Mouse (Mus musculus): ENCODE measurements around the gene Sf3b1. TPM values are rescaled to one million over a fixed set of nuclear protein-coding genes. Genes with fewer than 3 reads are reported as not detected.
"Not testable (repeated sequence)": the region's sequence is repeated elsewhere in the genome, so short reads cannot be mapped to it uniquely, and the experiment has no call there.

The Sf3b1 gene
- polyA plus RNA-seq, 1 experiment from 2014 or later, result 296 TPM

- 27% methylated on average over 10 of the region's 10 CpGs for WGBS
- Histone ChIP-seq H3K4me3 (peak overlapping the region; percentile 97), H3K27ac (peak overlapping the region; percentile 99), H3K36me3 (replicated peaks) (peaks cover 41% of the 10 kb centered on the region), H3K9me3 (peaks cover 7% of the 10 kb centered on the region; the same call in 1 of the 2 replicates), H3K27me3 (ENCODE audit: poor library complexity, severe bottlenecking) (no peaks in the 10 kb centered on the region), H3K4me1 (peaks cover 17% of the 10 kb centered on the region)
- DNase-seq (ENCODE audit: extremely low spot score, low spot score), result no peak
Measured at GRCm38 (mm10) chr1:55025656-55026430, 1.4 kb downstream of the Sf3b1 start.

GRCm38 (mm10) chr1:55021907-55022306 lies 5.4 kb downstream of the Sf3b1 start:
- peaks cover 11% of the 10 kb centered on the region for H3K4me1 ChIP-seq
- H3K36me3 ChIP-seq (replicated peaks), result peaks cover 73% of the 10 kb centered on the region
- H3K27ac ChIP-seq, result no peak overlapping the region
- H3K9me3 ChIP-seq, result peaks cover 7% of the 10 kb centered on the region; the same call in 1 of the 2 replicates
- no peaks in the 10 kb centered on the region for H3K27me3 ChIP-seq (ENCODE audit: poor library complexity, severe bottlenecking)
- no peak for DNase-seq (ENCODE audit: extremely low spot score, low spot score)
- H3K4me3 ChIP-seq, result no peak overlapping the region

DNA sequence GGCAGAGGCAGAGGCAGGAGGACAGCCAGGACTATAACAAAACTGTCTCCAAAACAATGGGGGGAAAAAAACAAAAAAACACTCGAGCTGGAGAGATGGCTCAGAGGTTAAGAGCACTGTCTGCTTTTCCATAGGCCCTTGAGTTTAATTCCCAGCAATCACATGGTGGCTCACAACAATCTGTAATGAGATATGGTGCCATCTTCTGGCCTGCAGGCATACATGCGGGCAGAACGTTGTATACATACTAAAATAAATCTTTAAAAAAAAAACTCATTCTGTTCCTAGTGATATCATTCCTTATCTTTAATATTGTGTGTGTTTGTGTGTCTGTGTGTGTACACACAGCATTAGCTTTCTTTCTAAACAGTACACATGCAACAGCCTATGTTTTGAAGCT lies 14.8 kb downstream of the Sf3b1 start:
- Histone ChIP-seq H3K27me3 (ENCODE audit: poor library complexity, severe bottlenecking) (no peaks in the 10 kb centered on the region), H3K4me1 (no peaks in the 10 kb centered on the region), H3K4me3 (no peak overlapping the region), H3K27ac (no peak overlapping the region), H3K9me3 (no peaks in the 10 kb centered on the region), H3K36me3 (replicated peaks) (peaks cover 99% of the 10 kb centered on the region)
- DNase-seq (ENCODE audit: extremely low spot score, low spot score), result no peak
- 73% methylated on average over 3 of the region's 3 CpGs for WGBS

GRCm38 (mm10) chr1:55008313-55008712 lies 19.0 kb downstream of the Sf3b1 start:
- not testable (repeated sequence) for H3K4me1 ChIP-seq; DNase-seq (ENCODE audit: extremely low spot score, low spot score); H3K4me3 ChIP-seq; H3K9me3 ChIP-seq; H3K27ac ChIP-seq; H3K27me3 ChIP-seq (ENCODE audit: poor library complexity, severe bottlenecking)
- peaks cover 99% of the 10 kb centered on the region for H3K36me3 ChIP-seq (replicated peaks)
- WGBS, result 93% methylated on average over 2 of the region's 2 CpGs

- Histone ChIP-seq H3K9me3 (no peaks in the 10 kb centered on the region), H3K27me3 (ENCODE audit: poor library complexity, severe bottlenecking) (no peaks in the 10 kb centered on the region), H3K4me1 (no peaks in the 10 kb centered on the region), H3K27ac (no peak overlapping the region), H3K36me3 (replicated peaks) (peaks cover 99% of the 10 kb centered on the region), H3K4me3 (no peak overlapping the region)
- DNase-seq (ENCODE audit: extremely low spot score, low spot score), result no peak
- 93% methylated on average over 5 of the region's 5 CpGs for WGBS
Measured at GRCm38 (mm10) chr1:54993581-54993980, 33.7 kb downstream of the Sf3b1 start.

- Histone ChIP-seq H3K27ac (no peak overlapping the region), H3K4me1 (no peaks in the 10 kb centered on the region), H3K27me3 (ENCODE audit: poor library complexity, severe bottlenecking) (no peaks in the 10 kb centered on the region), H3K4me3 (no peak overlapping the region), H3K9me3 (no peaks in the 10 kb centered on the region), H3K36me3 (replicated peaks) (peaks cover 75% of the 10 kb centered on the region)
- no peak for DNase-seq (ENCODE audit: extremely low spot score, low spot score)
- WGBS, result 96% methylated on average over 5 of the region's 5 CpGs
Measured at GRCm38 (mm10) chr1:54986248-54986647, 41.0 kb downstream of the Sf3b1 start.

- no peak for DNase-seq (ENCODE audit: extremely low spot score, low spot score)
- Histone ChIP-seq H3K9me3 (no peaks in the 10 kb centered on the region), H3K4me3 (no peak overlapping the region), H3K36me3 (replicated peaks) (peaks cover 70% of the 10 kb centered on the region), H3K4me1 (no peaks in the 10 kb centered on the region), H3K27me3 (ENCODE audit: poor library complexity, severe bottlenecking) (no peaks in the 10 kb centered on the region), H3K27ac (no peak overlapping the region)
- 96% methylated on average over 3 of the region's 3 CpGs for WGBS
Measured at GRCm38 (mm10) chr1:54985831-54986230, 41.5 kb downstream of the Sf3b1 start.

GRCm38 (mm10) chr1:54984154-54984553 lies 43.1 kb downstream of the Sf3b1 start:
- no peaks in the 10 kb centered on the region for H3K27me3 ChIP-seq (ENCODE audit: poor library complexity, severe bottlenecking)
- 90% methylated on average over 7 of the region's 7 CpGs for WGBS
- peaks cover 54% of the 10 kb centered on the region for H3K36me3 ChIP-seq (replicated peaks)
- H3K9me3 ChIP-seq, result no peaks in the 10 kb centered on the region
- H3K4me3 ChIP-seq, result no peak overlapping the region
- DNase-seq (ENCODE audit: extremely low spot score, low spot score), result no peak
- no peak overlapping the region for H3K27ac ChIP-seq
- H3K4me1 ChIP-seq, result no peaks in the 10 kb centered on the region

DNA sequence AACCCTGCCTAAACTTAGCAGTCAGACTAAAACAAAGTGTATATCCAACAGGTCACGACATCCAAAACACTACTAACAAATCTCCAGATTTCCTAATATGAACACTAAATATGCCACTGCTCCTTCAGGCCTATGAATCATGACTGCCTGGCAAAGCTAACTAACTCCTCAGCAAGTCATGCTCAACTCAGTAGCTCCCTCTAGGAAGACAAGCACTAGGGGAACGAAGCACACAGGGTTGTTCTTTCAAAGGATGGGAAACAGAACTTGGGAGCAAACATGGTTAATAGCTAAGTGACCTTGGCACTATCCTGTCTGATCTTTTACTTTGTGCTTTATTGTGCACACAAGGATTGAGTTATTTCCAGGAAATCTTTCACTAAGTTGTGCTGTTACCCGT lies 43.9 kb downstream of the Sf3b1 start:
- no peaks in the 10 kb centered on the region for H3K4me1 ChIP-seq
- no peak overlapping the region for H3K27ac ChIP-seq
- H3K9me3 ChIP-seq, result no peaks in the 10 kb centered on the region
- H3K27me3 ChIP-seq (ENCODE audit: poor library complexity, severe bottlenecking), result no peaks in the 10 kb centered on the region
- no peak overlapping the region for H3K4me3 ChIP-seq
- DNase-seq (ENCODE audit: extremely low spot score, low spot score), result no peak
- WGBS, result 65% methylated on average over 3 of the region's 3 CpGs
- H3K36me3 ChIP-seq (replicated peaks), result peaks cover 49% of the 10 kb centered on the region

DNA sequence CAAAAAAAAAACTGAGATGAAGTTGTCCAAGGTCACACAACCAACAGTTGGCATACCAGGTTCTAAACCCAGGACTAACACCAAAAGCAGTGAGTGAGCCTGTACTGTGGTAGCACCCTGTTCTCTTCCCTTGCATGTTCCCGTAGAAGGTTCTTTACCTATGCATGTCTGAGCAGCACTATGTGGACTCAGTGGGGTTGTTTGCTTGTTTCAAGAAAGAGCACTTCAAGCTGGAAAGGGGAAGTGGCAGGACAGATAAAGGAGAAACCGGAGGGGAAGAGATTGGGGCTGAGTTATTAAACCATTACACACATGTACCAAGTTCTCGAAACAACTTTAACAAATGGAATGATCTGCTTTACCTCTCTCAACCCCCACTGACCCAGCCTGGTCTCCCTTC lies 44.6 kb downstream of the Sf3b1 start:
- DNase-seq (ENCODE audit: extremely low spot score, low spot score), result no peak
- H3K27ac ChIP-seq, result no peak overlapping the region
- H3K4me3 ChIP-seq, result no peak overlapping the region
- H3K36me3 ChIP-seq (replicated peaks), result peaks cover 43% of the 10 kb centered on the region
- H3K4me1 ChIP-seq, result no peaks in the 10 kb centered on the region
- 93% methylated on average over 3 of the region's 3 CpGs for WGBS
- no peaks in the 10 kb centered on the region for H3K9me3 ChIP-seq
- no peaks in the 10 kb centered on the region for H3K27me3 ChIP-seq (ENCODE audit: poor library complexity, severe bottlenecking)

DNA sequence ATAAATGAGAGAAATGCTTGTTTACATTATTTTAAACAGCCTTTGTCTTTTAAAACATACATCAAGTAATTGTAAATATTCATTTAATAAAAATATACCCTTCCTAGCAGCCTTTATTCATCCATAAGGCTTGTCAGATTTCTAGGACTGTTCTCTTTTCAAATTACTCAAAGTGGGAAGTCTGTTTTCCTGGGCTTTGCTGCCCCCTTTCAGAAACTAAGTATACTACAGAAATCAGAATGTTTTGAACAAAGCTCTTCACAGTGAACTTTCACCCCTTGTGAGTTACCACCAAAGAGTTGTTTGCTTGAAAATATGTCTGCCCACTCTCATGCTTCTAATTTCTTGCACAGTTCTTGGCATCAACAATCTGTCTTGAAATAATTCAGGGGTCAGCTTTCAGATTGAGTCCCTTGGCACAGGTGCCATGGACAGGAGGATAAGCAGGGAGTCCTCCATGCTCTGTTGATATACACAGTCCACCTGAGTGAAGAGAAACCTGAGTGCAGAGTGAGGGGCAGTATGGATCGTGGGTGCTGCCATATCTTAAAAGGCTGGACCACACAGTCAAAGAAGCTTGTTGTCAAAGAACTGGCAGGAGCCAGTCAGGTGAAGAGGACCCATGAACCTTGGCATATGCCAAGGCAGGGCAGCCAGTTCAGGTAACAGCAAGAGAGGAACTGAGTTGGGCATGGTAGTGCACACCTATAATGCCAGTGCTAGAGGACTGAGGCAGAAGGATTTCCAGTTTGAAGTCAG lies 47.9 kb downstream of the Sf3b1 start:
- peaks cover 11% of the 10 kb centered on the region for H3K36me3 ChIP-seq (replicated peaks)
- no peak for DNase-seq (ENCODE audit: extremely low spot score, low spot score)
- WGBS, result 77% methylated on average over 1 of the region's 1 CpGs
- H3K27me3 ChIP-seq (ENCODE audit: poor library complexity, severe bottlenecking), result no peaks in the 10 kb centered on the region
- no peaks in the 10 kb centered on the region for H3K4me1 ChIP-seq
- no peak overlapping the region for H3K27ac ChIP-seq
- H3K4me3 ChIP-seq, result no peak overlapping the region
- H3K9me3 ChIP-seq, result no peaks in the 10 kb centered on the region

GRCm38 (mm10) chr1:54971687-54972404 lies 55.4 kb downstream of the Sf3b1 start:
- DNase-seq (ENCODE audit: extremely low spot score, low spot score), result no peak

More at GRCm38 (mm10) chr1:54971687-54972404, 55.4 kb downstream of the Sf3b1 start:
- no peaks in the 10 kb centered on the region for H3K9me3 ChIP-seq
- no peaks in the 10 kb centered on the region for H3K36me3 ChIP-seq (replicated peaks)
- 83% methylated on average over 5 of the region's 5 CpGs for WGBS
- H3K27me3 ChIP-seq (ENCODE audit: poor library complexity, severe bottlenecking), result no peaks in the 10 kb centered on the region
- H3K4me1 ChIP-seq, result 0 out of 2 replicates have a peak, but pooled peaks cover 3% of the 10 kb centered on the region
- no peak overlapping the region for H3K4me3 ChIP-seq
- 0 out of 2 replicates have a peak overlapping the region, but pooled peaks have one; percentile 21 for H3K27ac ChIP-seq
